Mouse (Mus musculus): ENCODE data around the gene Gdf1.

- no peak for TF ChIP-seq CTCF (IDR thresholded peaks at IDR 0.05; ENCODE audit: borderline replicate concordance, insufficient read depth, low read length)
- no peak for TF ChIP-seq POLR2A (IDR thresholded peaks at IDR 0.05; ENCODE audit: low read depth, low read length)
Measured at GRCm38 (mm10) chr8:70359411-70359810, 29.8 kb downstream of the Gdf1 start.
